Mouse (Mus musculus): ENCODE results near the gene Acat2.
"Not testable (repeated sequence)": the region's sequence is repeated elsewhere in the genome, so short reads cannot be mapped to it uniquely, and the experiment has no call there.

The Acat2 gene

GRCm38 (mm10) chr17:12903372-12904333 lies 56.9 kb downstream of the Acat2 start:
- no peak for DNase-seq

GRCm38 (mm10) chr17:12902291-12902690 lies 58.3 kb downstream of the Acat2 start:
- DNase-seq = no peak

DNA sequence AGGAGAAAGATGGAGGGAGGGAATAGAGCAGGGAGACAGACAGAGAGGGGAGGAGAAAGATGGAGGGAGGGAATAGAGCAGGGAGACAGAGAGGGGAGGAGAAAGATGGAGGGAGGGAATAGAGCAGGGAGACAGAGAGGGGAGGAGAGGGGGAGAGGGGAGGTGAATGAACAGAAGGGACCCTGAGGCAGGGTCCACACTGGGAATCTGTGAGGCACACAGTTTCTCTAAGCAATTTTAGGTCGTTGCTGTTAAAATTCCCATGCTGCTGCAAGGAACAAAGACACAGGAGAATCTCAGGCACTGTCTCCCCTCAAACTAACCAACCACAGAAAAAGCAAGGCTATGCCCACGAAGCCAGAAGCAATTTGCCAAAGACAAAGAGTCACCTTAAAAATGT lies 61.9 kb downstream of the Acat2 start:
- DNase-seq = not testable (repeated sequence)

GRCm38 (mm10) chr17:12897674-12898073 lies 62.9 kb downstream of the Acat2 start:
- DNase-seq = no peak

Measured in kidney, adult 9 months (tissue).